In genomic region chr19:57453218-57453600, GRCm38 (mm10) we compare ENCODE assay signal across 8 mouse cellular contexts. TPM values are rescaled to one million over a fixed set of nuclear protein-coding genes. Genes with fewer than 3 reads are reported as not detected.
DNase-seq lines count a peak whose midpoint lies in the region; ATAC-seq and TF ChIP-seq lines count a peak whose summit lies in the region.

No protein-coding gene starts in this region.

- no peak for TF ChIP-seq EP300 in MEL (IDR thresholded peaks at IDR 0.05; ENCODE audit: low read depth in 1 of 2, low read length in 2 of 2)

- no peak for TF ChIP-seq POLR2A in kidney, adult 2 months (IDR thresholded peaks at IDR 0.05; ENCODE audit: low read depth, low read length)
- no peak for TF ChIP-seq POLR2A in MEL (IDR thresholded peaks at IDR 0.05; ENCODE audit: control insufficient read depth in 1 of 2, insufficient read depth in 1 of 2, low read depth in 1 of 2, low read length in 2 of 2, poor library complexity in 1 of 2)

- H3K36me3 ChIP-seq in kidney, adult 2 months (ENCODE audit: control insufficient read depth, insufficient read depth, low read length) = no peaks in the 10 kb centered on the region
- peaks cover 0 to 15% of the 10 kb centered on the region in 2 experiments; a peak in 2 of 4 replicates for H3K36me3 ChIP-seq in MEL (ENCODE audit: control insufficient read depth in 1 of 2, insufficient read depth in 2 of 2, low read length in 2 of 2)
- H3K36me3 ChIP-seq in hindbrain, embryonic 10.5 days = peaks cover 1% of the 10 kb centered on the region; the same call in 1 of the 2 replicates

- no peak for DNase-seq in kidney, adult 2 months
- no peak for DNase-seq in kidney, postnatal 14 days
- peak; percentile 80 for DNase-seq in MEL (ENCODE audit: low read depth, low spot score)
- no peak for DNase-seq in hindbrain, embryonic 10.5 days (ENCODE audit: low spot score)
- no peak for DNase-seq in cerebellum, adult 11-12 months
- no peak for DNase-seq in kidney, postnatal 25 days

- H3K9me3 ChIP-seq in MEL (replicated peaks; ENCODE audit: insufficient read depth, low read length) = no peaks in the 10 kb centered on the region
- H3K9me3 ChIP-seq in hindbrain, embryonic 10.5 days = 0 out of 2 replicates have a peak, but pooled peaks cover 5% of the 10 kb centered on the region

- no peaks in the 10 kb centered on the region for H3K4me1 ChIP-seq in kidney, adult 2 months (ENCODE audit: control insufficient read depth, insufficient read depth, low read length)
- peaks cover 6 to 8% of the 10 kb centered on the region in 2 experiments for H3K4me1 ChIP-seq in MEL (ENCODE audit: control insufficient read depth in 1 of 2, insufficient read depth in 2 of 2, low read length in 2 of 2)
- H3K4me1 ChIP-seq in hindbrain, embryonic 10.5 days (replicated peaks) = peaks cover 14% of the 10 kb centered on the region

- H3K79me2 ChIP-seq in MEL (ENCODE audit: control insufficient read depth, insufficient read depth, low read length, poor library complexity) = peaks cover 29% of the 10 kb centered on the region

- TF ChIP-seq RAD21 in MEL (IDR thresholded peaks at IDR 0.05; ENCODE audit: low read depth, low read length) = no peak

- H3K27me3 ChIP-seq in kidney, adult 2 months (replicated peaks; ENCODE audit: control insufficient read depth, insufficient read depth, low read length) = no peaks in the 10 kb centered on the region
- H3K27me3 ChIP-seq in MEL (ENCODE audit: control insufficient read depth in 1 of 2, insufficient read depth in 2 of 2, low read length in 2 of 2) = no peaks in the 10 kb centered on the region
- no peaks in the 10 kb centered on the region for H3K27me3 ChIP-seq in hindbrain, embryonic 10.5 days (ENCODE audit: insufficient read depth, poor library complexity, severe bottlenecking)

- no peak overlapping the region for H3K27ac ChIP-seq in kidney, adult 2 months (ENCODE audit: insufficient read depth, low read depth, low read length)
- H3K27ac ChIP-seq in MEL (ENCODE audit: control insufficient read depth, low read depth, low read length) = peak overlapping the region; percentile 50
- H3K27ac ChIP-seq in hindbrain, embryonic 10.5 days = peak overlapping the region; percentile 87

- peak; percentile 31 for ATAC-seq in megakaryocyte-erythroid progenitor cell, adult 5-6 weeks (replicated peaks; ENCODE audit: low FRiP score, low TSS enrichment, poor library complexity, severe bottlenecking)
- ATAC-seq in inflammation-experienced regulatory T-cells, adult 6 months = no peak

- WGBS in kidney, adult 2 months = 5% methylated on average over 6 of the region's 6 CpGs
- 8% methylated on average over 6 of the region's 6 CpGs for WGBS in hindbrain, embryonic 10.5 days

- no peak for TF ChIP-seq CTCF in kidney, adult 2 months (conservative IDR thresholded peaks at IDR 0.05; ENCODE audit: insufficient read depth, insufficient read length, low read depth, low read length)
- no peak for TF ChIP-seq CTCF in MEL (IDR thresholded peaks at IDR 0.05 in 2 of 3, conservative IDR thresholded peaks at IDR 0.05 in 1 of 3; ENCODE audit: control insufficient read depth in 1 of 3, insufficient read depth in 1 of 3, low read depth in 2 of 3, low read length in 3 of 3, poor library complexity in 1 of 3, severe bottlenecking in 1 of 3)

- peak overlapping the region; percentile 89 for H3K9ac ChIP-seq in MEL (ENCODE audit: control insufficient read depth, low read depth, low read length, poor library complexity, severe bottlenecking)

- peak overlapping the region; percentile 96 for H3K4me3 ChIP-seq in kidney, adult 2 months (ENCODE audit: insufficient read depth, low read depth, low read length)
- peak overlapping the region; percentile 87 to 88 for H3K4me3 ChIP-seq in MEL (ENCODE audit: control insufficient read depth in 1 of 2, insufficient read depth in 1 of 2, low read depth in 2 of 2, low read length in 2 of 2)
- peak overlapping the region; percentile 85 for H3K4me3 ChIP-seq in hindbrain, embryonic 10.5 days

TF ChIP-seq in MEL, 35 proteins besides CTCF, POLR2A, EP300 and RAD21:
- no peak for TF ChIP-seq MAFK (IDR thresholded peaks at IDR 0.05; ENCODE audit: borderline replicate concordance, low read depth, low read length)
- no peak for TF ChIP-seq ZNF384 (IDR thresholded peaks at IDR 0.05; ENCODE audit: low read depth, low read length)
- 0 out of 2 replicates have a peak, but pooled peaks have one; percentile 24 for TF ChIP-seq TBP (IDR thresholded peaks at IDR 0.05; ENCODE audit: low read depth, low read length)
- TF ChIP-seq MAZ (IDR thresholded peaks at IDR 0.05; ENCODE audit: low read depth, low read length) = 0 out of 2 replicates have a peak, but pooled peaks have one; percentile 7
- no peak for TF ChIP-seq ZKSCAN1 (IDR thresholded peaks at IDR 0.05; ENCODE audit: low read depth, low read length)
- TF ChIP-seq MYB (IDR thresholded peaks at IDR 0.05; ENCODE audit: low read depth, low read length) = no peak
- TF ChIP-seq POLR2AphosphoS2 (IDR thresholded peaks at IDR 0.05; ENCODE audit: low read length) = no peak
- TF ChIP-seq GATA1 (IDR thresholded peaks at IDR 0.05; ENCODE audit: low read depth, low read length) = no peak
- TF ChIP-seq KAT2A (conservative IDR thresholded peaks at IDR 0.05; ENCODE audit: low read depth, low read length) = no peak
- no peak for TF ChIP-seq MAX (IDR thresholded peaks at IDR 0.05; ENCODE audit: low read length)
- TF ChIP-seq POLR2AphosphoS5 (IDR thresholded peaks at IDR 0.05; ENCODE audit: borderline replicate concordance, low read depth, low read length) = no peak
- TF ChIP-seq E2F4 (IDR thresholded peaks at IDR 0.05; ENCODE audit: borderline replicate concordance, low read depth, low read length) = no peak
- no peak for TF ChIP-seq MEF2A (IDR thresholded peaks at IDR 0.05; ENCODE audit: extremely low read depth, insufficient replicate concordance, low read depth, low read length, poor library complexity, severe bottlenecking)
- TF ChIP-seq CHD1 (IDR thresholded peaks at IDR 0.05; ENCODE audit: low read depth, low read length) = peak; percentile 84; the same call in 1 of the 2 replicates
- TF ChIP-seq NELFE (IDR thresholded peaks at IDR 0.05; ENCODE audit: low read depth, low read length) = no peak
- no peak for TF ChIP-seq BHLHE40 (IDR thresholded peaks at IDR 0.05; ENCODE audit: borderline replicate concordance, low read depth, low read length)
- no peak for TF ChIP-seq HCFC1 (IDR thresholded peaks at IDR 0.05; ENCODE audit: low read depth, low read length)
- no peak for TF ChIP-seq GABPA (IDR thresholded peaks at IDR 0.05; ENCODE audit: low read depth, low read length)
- TF ChIP-seq SMC3 (IDR thresholded peaks at IDR 0.05; ENCODE audit: low read depth, low read length) = no peak
- TF ChIP-seq TAL1 (IDR thresholded peaks at IDR 0.05; ENCODE audit: low read length) = no peak
- no peak for TF ChIP-seq USF1 (IDR thresholded peaks at IDR 0.05; ENCODE audit: low read depth, low read length)
- TF ChIP-seq RCOR1 (IDR thresholded peaks at IDR 0.05; ENCODE audit: low read depth, low read length) = no peak
TF ChIP-seq in MEL: peak in this region for 3.

RNA-seq across cellular contexts. Expression of gene Trub1, which starts 0.5 kb away (rescaled TPM):
- polyA plus RNA-seq in kidney, adult 2 months (2012; rRNA removed) = 5.7 and 6.7 TPM in 2 replicates
- total RNA-seq in MEL (2012; rRNA removed) = 31.9 and 41.6 TPM in 2 replicates
- polyA plus RNA-seq in MEL (2012; ENCODE audit: insufficient read depth in 1 of 2, insufficient read length in 2 of 2, low read depth in 1 of 2, low replicate concordance in 2 of 2, missing spikeins in 1 of 2) = 10 to 100 TPM in 1 of 2 experiments, not detected in 1; 38.2 TPM
- 19.3 and 21.2 TPM in 2 replicates for polyA plus RNA-seq in hindbrain, embryonic 10.5 days (2016; fragmentation: Nextera tagmentation; extraction: Ambion mirVana)
- 20.4 and 21.1 TPM in 2 replicates for total RNA-seq in megakaryocyte-erythroid progenitor cell, adult 5-6 weeks (2014; fragmentation: Nextera tagmentation)
- 30.9 and 41.8 TPM in 2 replicates for total RNA-seq in megakaryocyte-erythroid progenitor cell, adult 5-6 weeks (2017)
- 10 to 100 TPM in 2 of 3 experiments, 1 to 10 TPM in 1; 5.2 to 13.7 (median 10.6) TPM for polyA plus RNA-seq in inflammation-experienced regulatory T-cells, adult 6 months (2017; shearing (Covaris generic))
